Mouse (Mus musculus): ENCODE measurements around the gene Scn1b.
A peak's percentile ranks its signal among the peaks of the same experiment; 100 is the strongest.

Scn1b gene

GRCm38 (mm10) chr7:31086175-31086755 is 40.5 kb downstream of the Scn1b start:
- DNase-seq (ENCODE audit: low spot score in 2 of 2): no peak

GRCm38 (mm10) chr7:31085171-31085570 is 41.6 kb downstream of the Scn1b start:
- DNase-seq (ENCODE audit: low spot score in 2 of 2): no peak

DNA sequence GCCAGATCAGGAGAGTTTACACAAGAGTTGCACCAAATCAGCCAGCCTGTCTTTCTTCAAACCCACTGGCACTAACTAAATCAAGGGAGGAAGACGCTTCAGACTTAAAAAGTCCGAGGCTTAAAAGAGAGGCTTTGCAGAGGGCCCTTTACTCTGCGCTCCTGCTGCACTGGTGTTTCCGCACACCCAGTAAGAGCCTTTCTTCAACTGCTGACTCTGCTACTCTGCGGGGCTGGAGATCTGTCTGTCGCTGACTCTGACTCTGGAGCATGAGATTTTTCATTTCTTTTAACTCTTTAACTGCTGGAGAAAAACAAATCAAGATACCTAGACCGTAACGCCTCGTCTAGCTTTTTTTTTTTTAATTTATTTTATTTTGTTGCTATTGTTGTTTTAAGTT is 42.7 kb downstream of the Scn1b start:
- no peak for DNase-seq (ENCODE audit: low spot score in 2 of 2)

GRCm38 (mm10) chr7:31082831-31083588 is 43.8 kb downstream of the Scn1b start:
- no peak for DNase-seq (ENCODE audit: low spot score in 2 of 2)

DNA sequence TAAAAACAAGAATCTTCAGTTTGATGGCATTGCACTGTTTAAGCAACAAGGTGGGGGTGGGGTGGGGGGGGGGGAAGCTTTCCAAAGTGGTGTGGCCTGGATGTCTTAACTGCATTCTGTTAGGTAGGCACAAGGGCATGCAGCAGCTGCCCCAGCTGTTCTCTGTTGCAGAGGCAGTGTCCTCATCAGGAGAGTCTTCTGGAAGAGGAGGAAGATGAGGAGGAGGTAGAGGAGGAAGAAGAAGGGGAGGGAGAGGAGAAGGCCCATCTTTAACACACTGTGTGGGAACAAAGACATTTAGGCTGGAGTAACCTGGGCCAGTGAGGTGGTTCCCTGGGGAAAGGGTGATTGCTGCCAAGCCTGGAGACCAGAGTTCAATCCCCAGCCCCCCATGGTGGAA is 44.7 kb downstream of the Scn1b start:
- DNase-seq (ENCODE audit: low spot score in 2 of 2): no peak

- no peak for DNase-seq (ENCODE audit: low spot score in 2 of 2)
Measured at GRCm38 (mm10) chr7:31081106-31081505, 45.7 kb downstream of the Scn1b start.

DNA sequence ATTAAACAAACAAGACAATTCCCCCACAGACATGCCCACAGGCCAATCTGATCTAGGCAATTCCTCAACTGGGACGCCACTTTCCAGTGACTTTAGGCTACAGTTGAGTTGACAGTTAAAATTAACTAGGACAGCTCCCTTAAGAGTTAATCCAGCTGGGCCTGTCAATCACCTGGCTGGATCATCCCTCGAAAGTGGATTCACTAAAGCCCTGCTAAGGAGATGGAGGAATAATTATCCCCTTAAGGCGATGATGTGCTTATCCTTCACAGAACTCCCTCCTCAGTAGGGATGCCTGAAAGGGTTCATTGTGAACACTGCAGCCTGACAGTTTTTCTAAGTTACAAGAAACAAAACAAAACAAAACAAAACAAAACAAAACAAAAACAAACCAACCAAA is 46.2 kb downstream of the Scn1b start:
- no peak for DNase-seq (ENCODE audit: low spot score in 2 of 2)

GRCm38 (mm10) chr7:31079670-31080069 is 47.1 kb downstream of the Scn1b start:
- DNase-seq (ENCODE audit: low spot score in 2 of 2): no peak

- DNase-seq (ENCODE audit: low spot score in 2 of 2): peak in 1 of 2 experiments; percentile 47
Measured at GRCm38 (mm10) chr7:31077885-31078445, 48.8 kb downstream of the Scn1b start.

GRCm38 (mm10) chr7:31077470-31077869 is 49.3 kb downstream of the Scn1b start:
- DNase-seq (ENCODE audit: low spot score in 2 of 2): no peak

DNA sequence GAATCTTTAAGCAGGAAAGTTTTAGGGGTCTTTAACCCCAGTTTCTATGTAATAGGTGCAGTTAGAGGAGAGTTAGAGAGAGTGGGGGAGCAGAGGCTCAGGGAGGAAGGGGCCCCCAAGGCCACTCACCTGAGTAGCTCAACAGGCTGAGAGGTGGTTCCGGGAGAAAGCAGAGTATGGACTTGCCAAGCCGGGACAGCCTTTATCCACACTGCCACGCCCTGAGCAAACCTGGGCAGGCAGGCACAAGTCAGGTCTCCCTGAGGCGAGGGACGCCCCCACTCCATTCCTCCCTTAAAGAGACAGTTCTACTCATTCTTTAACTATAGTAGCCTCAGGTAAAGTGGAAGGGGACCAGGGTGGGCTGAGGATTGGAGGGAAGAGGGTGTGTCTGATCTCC is 50.3 kb downstream of the Scn1b start, which contains the start of gene Fxyd3:
Gene Fxyd3, minus strand, starts transcription at position 213 of the 400 bp plus-strand sequence.
- DNase-seq (ENCODE audit: low spot score in 2 of 2): no peak

DNA sequence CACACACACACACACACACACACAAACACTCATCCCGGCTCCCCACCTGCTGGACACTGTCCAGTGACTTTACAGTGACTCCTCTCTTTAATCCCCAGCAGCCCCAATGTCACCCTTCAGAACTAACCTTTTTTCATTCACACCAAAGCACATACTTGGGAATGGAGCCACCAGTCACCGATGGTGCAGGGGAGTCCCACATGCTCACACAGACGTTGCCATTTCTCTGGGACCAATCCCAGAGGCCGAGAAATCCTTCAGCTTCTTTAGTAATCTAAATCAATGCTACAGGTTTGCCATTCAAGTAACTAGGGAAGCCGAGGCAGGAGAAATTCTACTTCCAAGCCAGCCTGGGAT is 52.1 kb downstream of the Scn1b start:
- DNase-seq (ENCODE audit: low spot score in 2 of 2): no peak

DNA sequence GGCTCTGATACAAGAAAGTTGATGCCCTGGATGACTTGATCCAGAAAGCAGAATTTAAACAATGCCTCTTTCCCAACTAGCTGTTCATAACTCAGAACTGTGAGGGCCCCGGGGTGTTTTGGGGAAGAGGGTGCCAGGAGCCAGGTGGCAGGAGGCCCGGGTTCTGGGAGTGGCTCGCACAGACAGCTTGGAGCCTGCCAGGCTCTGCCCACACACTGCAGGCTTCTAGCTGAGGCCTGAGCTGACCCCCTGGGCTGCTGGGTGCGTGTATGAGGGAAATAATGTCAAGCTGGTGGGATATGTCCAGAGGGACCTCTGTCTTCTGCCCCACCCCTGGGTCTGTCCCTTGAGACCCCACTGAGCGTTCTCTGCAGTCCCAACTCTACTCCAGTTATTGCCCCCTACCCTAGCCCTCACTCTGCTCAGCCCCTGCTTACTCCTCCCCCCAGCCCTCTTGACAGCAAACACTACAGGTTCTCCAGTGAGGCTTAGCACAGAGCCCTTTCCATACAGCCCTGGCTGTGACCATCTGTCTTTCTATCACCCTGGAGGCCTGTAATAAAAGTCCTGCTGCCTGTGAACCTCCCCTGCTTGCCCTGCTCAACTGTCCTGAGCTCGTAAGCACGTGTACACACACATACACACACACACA is 52.6 kb downstream of the Scn1b start:
- DNase-seq (ENCODE audit: low spot score in 2 of 2): no peak

DNA sequence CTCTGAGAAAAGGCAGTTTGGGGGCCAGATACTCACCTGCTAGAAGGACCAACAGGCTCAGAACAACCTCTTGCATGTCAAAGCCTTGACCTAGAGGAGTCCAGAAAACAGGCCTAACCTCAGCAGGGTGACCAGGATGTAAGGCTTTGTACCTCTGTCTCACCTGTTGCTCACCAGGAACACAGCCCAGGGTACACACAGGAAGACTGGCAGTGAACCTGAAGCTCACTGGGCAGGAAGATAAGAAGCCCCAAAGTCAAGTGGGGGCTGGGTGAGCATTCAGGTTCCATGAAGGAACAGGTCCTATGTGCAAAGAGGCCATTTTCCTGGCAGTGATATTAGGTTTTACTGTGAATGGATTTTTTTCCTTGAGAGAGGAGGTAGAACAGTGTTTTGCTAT is 53.3 kb downstream of the Scn1b start:
- no peak for DNase-seq (ENCODE audit: low spot score in 2 of 2)

- DNase-seq (ENCODE audit: low spot score in 2 of 2): no peak
Measured at GRCm38 (mm10) chr7:31072326-31072725, 54.5 kb downstream of the Scn1b start.

DNA sequence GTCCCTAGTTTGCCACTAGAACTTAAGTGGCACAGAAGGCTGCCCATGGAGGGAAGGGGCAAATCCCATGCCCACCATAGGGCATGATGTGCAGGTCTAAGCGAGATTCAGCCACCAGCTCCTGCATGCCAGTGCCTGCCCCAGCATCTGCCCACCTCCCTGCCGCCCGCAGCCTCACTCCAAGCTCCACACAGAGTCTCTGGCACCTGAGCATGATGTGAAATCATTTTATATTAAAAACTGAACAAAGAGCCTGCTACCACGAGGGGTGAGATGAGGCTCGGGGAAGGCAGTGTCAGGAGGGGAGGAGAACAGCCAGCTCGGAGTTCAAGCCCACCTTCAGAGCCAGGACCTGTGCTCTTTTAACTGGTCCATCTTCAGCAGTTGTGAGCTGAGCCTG is 56.5 kb downstream of the Scn1b start:
- DNase-seq (ENCODE audit: low spot score in 2 of 2): no peak

GRCm38 (mm10) chr7:31069491-31069890 is 57.3 kb downstream of the Scn1b start:
- DNase-seq (ENCODE audit: low spot score in 2 of 2): no peak

- DNase-seq (ENCODE audit: low spot score in 2 of 2): no peak
Measured at GRCm38 (mm10) chr7:31067836-31068235, 59.0 kb downstream of the Scn1b start.
